Mouse (Mus musculus): ENCODE data around the gene Nid2.

- TF ChIP-seq CTCF (IDR thresholded peaks at IDR 0.05; ENCODE audit: extremely low read depth, insufficient read length, insufficient replicate concordance, low read depth, low read length), result no peak
- TF ChIP-seq POLR2A (IDR thresholded peaks at IDR 0.05; ENCODE audit: low read depth, low read length), result no peak
Observed at GRCm38 (mm10) chr14:19719077-19719476, 32.0 kb upstream of the Nid2 start.

Measured in small intestine, adult 2 months (tissue).